Mouse (Mus musculus): ENCODE measurements around the gene Cdk2ap2.
"Not testable (repeated sequence)": the region's sequence is repeated elsewhere in the genome, so short reads cannot be mapped to it uniquely, and the experiment has no call there.

The Cdk2ap2 gene

DNA sequence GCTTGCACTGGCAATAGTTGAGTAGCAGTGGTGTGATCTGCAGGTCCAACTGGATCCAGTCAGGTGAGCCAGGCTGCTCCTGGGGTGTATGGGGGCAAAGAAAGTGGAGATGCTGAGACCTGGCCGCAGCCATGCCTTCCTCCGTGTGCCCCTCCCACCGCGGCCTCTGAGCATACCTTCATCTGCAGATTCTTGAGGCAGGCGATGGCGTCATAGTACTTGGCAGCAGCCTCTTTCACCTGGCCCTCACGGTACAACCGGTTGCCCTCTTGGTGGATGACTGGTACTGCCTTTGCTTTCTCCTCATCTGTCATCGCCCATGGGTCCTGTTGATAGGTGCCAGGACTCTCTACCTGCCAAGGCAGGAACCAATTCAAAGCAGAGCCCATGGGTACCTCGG lies 18.2 kb downstream of the Cdk2ap2 start:
- no peak for DNase-seq (ENCODE audit: low read depth, low spot score)

DNA sequence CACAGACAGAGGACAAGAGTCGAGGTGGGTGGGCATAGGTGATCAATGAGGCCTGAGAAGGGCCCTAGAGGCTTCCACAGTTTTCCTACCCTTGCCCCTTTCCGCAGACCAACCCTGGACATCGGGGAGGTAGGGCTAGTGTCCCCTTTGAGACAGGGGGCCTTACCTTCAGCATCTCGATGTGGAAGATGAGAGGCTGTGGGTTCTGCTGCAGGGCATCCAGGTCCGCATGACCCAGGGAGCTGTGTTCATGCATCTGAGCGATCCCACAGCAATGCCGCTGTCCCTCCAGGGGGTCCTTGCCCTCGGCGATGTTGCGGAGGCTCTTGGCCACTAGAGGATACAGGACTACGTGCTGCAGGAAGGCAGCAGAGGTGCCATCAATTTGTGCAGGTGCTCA lies 18.8 kb downstream of the Cdk2ap2 start:
- DNase-seq (ENCODE audit: low read depth, low spot score), result no peak

DNA sequence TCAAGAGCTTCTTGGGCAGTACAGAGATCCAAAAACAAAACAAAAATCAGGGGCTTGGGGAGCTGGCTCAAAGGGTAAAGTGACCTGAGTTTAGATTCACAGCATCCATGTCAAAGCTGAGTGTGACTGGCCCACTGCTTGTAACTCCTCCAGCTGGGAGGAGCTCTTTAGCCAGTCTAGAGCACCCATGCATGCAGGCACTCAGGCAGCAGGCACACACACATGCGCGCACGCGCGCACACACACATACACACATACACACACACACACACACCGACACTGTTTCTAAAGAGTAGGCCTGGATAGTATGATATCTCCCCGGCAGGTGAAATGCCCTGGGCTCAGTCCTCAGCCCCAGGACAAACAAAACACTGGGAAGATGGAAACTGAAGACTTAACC lies 20.0 kb downstream of the Cdk2ap2 start:
- no peak for DNase-seq (ENCODE audit: low read depth, low spot score)

DNA sequence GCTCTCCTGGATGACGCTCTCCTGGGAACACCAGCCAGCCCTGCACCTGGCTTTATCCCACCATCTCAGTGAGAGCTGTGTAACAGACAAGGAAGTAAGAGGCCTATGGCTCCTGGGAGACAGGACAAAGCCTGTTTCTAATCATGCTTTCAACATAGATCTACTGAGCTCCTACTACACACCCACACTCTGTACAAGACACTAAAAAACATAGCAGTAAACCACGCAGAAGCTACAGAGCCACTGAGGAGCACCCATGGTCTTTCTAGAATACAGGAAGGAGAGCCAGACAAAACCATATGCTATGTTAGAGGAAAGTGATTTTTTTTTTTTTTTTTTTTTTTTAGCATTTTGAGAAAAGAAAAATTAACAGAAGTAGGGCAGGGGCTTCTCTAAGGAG lies 21.4 kb downstream of the Cdk2ap2 start:
- no peak for DNase-seq (ENCODE audit: low read depth, low spot score)

DNA sequence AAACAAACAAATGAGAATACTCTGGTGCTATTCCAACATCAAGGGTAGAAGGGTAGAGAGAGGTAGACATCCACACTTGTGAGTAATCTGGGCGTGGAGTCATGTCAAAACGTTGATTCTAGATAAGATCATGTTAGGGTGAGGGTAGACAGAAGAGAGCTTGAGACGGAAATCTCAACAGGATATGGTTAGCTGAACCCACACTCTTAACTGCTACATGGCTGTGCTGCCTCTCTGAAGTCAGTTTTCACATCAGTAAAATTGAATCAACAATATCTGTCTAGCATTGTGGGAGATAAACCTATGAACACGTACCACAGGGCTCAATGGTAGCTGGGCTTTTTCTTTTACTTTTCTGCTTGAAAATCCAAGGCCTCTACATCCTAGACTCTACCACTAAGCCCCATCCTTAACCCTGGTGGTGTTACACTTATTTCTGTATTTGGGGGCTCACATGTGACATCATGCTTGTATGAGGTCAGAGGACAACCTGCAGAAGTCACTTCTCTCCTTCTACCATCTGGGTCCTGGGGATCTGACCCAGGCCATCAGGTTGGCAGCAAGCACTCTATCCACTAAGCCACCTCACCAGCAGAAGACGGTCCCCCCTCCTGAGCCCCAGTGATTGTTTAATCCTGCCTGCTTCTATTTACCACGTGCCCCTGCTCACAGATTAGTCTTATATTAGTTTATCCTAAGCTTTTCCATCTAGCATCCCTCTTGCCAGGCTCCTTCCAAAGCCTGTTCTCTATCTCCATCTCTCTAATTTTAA lies 22.9 kb downstream of the Cdk2ap2 start:
- no peak for DNase-seq (ENCODE audit: low read depth, low spot score)

DNA sequence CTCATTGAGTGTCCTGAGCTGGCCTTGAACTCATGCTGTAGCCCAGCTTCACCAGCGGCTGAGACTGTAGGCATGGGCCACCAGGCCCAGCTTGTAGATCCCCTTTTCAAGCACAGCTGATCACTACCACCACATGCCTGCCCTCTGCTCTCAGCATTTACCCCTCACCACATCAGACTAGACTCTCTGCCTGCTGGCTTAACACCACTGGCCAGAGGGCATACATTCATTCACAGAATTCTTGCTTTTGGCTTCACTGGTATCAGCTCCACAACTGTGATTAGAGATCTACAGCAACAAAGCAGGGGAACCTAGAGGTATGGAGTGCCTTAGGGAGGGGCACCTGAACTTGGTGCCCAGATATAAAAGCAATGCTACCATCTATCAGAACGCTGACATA lies 23.5 kb downstream of the Cdk2ap2 start:
- DNase-seq (ENCODE audit: low read depth, low spot score), result no peak

DNA sequence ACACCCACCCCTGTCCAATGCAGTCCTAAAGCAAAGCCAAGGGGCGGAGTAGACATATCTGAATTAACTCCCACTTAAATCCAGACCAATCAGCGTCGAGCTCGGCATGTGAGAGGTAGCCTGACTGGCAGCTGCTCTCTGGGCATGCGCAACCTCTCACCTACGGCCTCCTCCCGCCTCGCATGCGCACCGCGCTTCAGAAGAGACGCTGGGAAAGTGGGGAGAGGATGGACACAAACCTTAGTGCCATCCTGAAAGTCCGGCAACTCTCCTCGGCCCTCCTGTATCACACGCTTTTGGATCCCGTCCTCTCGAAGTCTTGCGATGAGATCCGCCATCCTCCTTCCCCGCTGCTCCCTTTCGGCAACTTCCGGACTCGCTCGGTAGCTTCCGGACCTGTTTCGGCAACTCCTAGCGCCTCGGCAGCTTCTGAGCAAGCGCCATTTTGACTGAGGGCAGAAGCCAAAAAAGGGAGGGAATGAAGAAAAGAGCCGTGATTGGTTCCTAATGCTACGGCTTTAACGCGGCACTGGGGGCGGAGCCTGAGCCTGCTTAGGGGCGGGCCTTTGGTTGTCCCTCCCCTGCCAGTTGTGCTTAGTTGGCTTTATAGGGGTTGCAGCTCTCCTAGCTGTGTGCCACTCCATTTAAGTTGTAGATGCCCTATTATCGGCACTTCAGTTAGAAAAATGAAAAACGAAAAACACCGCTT lies 24.3 kb downstream of the Cdk2ap2 start:
- peak; percentile 98 for DNase-seq (ENCODE audit: low read depth, low spot score)

DNA sequence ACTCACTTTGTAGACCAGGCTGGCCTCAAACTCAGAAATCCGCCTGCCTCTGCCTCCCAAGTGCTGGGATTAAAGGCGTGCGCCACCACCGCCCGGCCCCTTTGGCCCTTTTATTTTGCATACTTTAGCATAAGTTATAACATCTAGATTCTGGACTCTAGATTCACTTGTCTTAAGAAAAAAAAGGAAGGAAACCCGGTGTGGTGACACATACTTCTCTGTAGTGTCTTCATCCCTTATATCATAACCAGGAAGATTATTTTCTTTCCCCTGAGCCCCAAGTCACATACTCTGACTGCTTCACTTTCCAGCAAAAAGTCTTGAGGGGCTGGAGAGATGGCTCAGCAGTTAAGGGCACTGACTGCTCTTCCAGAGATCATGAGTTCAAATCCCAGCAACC lies 24.9 kb downstream of the Cdk2ap2 start:
- DNase-seq (ENCODE audit: low read depth, low spot score), result not testable (repeated sequence)

DNA sequence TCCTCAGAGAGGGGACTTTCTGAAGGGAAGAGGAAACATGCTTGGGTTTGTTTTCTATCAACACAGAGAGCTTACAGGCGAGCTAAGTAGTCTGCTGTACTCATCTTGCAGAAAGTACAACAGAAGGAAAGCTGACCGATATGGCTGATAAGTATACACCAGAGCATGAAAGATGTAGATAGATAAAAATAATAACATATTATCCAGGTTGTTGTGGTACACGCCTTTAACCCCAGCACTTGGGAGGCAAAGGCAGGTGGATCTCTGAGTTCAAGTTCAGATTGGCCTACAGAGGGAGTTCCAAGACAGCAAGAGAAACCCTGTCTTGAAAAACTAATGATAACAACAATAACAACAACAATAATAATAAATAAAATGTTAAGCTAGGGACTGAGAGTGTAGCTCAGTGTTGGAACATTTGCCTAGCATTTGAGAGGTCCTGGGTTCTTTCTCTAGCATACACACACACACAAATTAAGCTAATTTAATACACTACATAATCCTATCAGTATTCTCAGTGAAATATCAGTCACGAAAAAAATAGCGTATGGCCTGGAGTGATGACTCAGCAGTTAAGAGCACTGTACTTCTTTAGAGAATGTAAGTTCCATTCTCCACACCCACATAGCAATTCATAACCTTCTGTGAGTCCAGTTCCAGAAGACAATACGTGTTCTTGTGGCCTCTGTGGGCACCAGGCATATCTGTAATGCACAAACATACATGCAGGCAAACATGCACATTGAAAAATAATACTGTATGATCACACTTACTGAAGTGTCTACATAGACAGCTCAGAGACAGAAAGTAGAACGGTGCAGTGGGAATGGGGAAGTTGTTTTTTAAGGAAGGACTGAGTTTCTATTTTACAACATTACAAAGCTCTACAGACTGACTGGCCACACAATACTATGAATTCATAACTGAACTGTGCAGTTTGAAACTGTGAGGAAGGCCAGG lies 25.7 kb downstream of the Cdk2ap2 start:
- DNase-seq (ENCODE audit: low read depth, low spot score), result no peak

DNA sequence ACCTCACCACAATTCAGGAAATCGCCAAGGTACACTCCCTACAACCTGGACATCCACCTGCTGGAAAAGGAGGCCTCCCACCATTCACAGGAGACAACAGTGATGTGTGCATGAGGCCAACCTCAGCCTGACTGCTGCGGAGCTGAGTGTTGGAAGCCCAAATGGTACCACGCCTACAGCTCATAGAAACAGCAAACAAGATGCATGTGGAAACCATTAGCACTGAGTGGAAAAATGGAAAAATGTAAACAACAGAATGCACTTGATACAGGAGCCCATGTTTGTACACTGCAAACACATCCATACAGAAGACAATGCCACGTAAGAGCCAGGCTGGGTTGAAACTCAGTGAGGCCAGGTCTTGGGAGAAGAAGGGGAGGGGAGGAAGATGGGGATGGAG lies 27.4 kb downstream of the Cdk2ap2 start:
- no peak for DNase-seq (ENCODE audit: low read depth, low spot score)

DNA sequence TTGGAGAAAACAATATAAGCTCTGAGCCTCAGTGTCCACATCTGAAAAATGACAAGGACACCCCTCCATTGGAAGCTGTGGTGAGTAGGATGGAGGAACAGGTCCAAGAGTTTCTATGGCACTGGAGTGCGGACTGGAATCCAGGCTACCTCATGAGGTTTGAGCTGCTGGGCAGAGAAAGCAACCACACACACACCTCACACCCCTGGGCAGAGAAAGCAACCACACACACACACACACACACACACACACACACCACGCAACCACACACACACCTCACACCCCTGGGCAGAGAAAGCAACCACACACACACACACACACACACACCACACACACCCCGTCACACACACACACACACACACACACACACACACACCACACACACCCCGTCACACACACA lies 28.3 kb downstream of the Cdk2ap2 start:
- not testable (repeated sequence) for DNase-seq (ENCODE audit: low read depth, low spot score)

DNA sequence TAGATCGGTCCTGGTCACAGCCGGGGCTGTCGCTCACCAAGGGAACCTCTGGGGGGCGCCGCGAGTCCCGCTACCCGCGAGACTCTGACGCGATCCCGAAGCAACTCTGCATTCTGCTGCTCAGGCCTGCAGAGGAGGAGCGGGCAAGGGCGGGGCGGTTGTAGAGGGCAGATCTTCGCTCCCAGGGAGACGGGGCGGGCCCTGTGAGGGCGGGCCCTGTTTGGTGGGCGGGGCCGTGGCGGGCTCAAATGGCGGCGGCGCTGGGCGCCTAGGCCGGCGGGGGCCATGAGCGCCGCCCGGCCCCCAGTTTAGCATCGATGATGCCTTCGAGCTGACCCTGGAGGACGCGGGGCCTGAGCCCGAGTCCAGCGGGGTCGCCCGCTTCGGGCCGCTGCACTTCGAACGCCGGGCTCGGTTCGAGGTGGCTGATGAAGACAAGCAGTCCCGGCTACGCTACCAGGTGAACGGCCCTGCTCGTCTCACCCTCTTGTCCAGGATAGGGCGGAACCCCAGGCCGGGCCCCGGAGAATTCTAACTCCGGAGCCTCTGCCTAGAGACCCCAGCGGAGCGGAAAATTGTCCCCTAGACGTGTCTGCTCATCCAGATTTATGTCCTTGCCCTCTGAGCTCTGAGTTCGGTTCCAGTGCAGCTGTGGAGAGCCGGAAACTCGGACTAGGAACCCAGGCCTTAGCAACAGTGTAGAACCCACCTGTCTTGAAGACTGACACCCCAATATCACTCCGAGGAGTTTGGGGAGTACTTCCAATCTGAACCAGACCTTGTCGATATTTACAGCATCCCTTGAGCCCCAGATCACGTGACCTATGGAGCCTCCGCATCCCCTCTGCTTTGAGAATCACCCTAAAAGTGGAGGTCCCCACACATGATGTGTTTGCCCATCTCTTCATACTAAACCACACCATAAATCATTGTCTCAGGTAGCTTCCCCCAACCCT lies 29.0 kb downstream of the Cdk2ap2 start, which contains the start of gene Aip:
Gene Aip (minus strand): TSS at position 118 of the 956 bp plus-strand sequence.
- peak; percentile 97 for DNase-seq (ENCODE audit: low read depth, low spot score)

DNA sequence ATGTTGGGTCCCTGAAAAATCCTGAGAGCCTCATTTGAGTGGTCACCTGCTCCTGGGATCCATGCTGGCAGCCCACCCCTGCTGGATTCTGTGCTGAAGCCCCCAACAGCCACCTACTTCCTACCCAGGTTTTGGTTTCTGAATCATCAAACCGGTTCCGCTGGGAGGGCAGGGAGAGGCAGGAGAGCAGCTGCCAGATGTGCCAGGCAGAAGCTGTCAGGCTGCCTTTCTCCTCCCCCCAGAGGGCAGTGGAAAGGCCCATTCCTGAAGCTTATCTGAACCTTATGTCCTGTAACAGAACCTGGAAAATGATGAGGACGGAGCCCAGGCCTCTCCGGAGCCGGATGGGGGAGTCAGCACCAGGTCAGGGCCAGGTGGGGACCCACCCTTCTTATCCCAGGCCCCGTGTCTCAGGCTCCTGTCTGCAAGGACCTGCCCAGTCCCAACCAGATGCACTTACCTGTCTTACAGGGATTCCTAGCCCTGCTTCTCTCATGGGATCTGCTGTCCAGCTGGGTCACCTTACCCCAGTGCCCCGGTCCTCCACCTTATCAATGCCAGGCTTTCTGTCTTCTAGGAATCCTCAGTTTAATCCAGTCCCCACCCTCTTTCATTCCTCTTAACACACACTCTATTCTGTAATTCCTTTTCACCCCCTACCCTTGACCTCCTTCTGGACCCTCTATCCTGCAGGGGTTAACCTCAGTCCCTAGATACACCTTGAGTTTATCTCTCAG lies 29.9 kb downstream of the Cdk2ap2 start:
- DNase-seq (ENCODE audit: low read depth, low spot score), result no peak

DNA sequence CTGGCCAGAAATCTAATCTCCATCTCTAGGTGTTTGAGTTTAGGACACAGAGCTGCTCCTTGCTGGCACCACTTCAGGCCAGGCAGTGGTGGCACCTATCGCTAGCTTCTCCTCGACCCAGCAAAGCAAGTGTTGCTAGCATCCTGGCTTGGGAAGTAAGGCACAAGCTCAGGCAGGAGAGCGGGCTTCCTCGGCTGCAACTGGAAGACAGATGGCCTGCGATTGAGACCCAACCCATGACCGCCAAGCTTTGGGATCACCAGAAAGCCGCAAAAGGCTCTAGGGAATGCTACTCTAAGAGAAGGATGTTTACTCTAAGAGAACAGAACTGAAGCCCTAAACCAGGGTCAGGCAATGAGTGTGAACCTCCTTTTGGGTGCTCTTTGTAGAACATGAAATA lies 32.5 kb downstream of the Cdk2ap2 start:
- DNase-seq (ENCODE audit: low read depth, low spot score), result no peak

DNA sequence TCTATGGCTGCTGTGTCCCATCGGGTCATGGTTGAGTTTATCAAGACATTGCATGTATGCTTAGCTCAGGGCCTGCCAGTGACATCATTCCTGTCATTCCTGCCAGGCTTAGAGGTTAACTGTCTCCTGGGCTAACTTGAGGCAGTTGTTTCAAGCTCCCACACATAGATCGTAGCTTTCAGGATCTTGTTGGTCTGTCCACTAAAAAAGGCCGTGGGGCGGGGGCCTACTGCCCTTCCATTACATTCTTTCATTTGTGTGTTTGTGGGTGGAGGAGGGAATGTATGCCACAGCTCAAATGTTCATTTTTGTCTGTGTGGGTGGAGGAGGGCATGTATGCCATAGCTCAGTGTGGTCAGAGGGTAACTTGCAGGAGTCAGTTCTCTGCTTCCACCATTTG lies 33.1 kb downstream of the Cdk2ap2 start:
- DNase-seq (ENCODE audit: low read depth, low spot score), result no peak

DNA sequence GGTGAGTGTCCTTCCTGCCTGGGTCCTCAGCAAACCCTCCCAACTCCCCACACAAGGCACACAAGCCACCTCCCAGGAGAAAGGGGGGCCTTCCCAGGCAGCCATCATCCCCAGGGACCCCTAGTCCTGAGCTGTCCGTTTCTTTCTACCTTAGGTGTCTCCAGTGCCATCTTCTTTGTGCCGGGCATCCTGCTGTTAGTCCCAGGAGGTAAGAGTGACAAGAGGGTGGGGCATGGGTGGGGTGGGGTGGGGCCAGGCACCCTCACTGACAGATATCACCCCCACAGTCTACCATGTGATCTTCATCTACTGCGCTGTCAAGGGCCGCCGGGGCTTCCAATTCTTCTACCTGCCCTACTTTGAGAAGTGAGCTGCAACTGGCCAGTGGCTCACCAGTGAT lies 34.1 kb downstream of the Cdk2ap2 start:
- DNase-seq (ENCODE audit: low read depth, low spot score), result no peak

DNA sequence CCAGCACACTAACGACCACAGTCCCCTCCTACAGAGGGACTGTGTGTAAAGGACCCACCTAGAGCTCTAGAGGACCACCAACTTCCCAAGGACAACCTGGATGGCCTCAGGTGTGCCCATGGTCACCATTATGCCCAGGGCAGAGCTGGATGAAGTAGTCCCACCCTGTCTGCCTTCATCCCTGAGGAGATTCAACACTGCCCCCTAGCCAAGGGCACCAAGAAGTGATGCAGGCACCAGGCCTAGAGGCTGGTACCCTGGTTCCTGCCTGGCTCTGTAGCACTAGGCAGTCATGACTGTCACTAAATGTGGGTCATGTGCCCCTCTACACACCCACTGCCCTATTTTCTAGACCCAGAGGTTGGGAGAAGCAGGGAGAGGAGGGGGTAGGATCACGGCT lies 34.8 kb downstream of the Cdk2ap2 start:
- DNase-seq (ENCODE audit: low read depth, low spot score), result no peak

DNA sequence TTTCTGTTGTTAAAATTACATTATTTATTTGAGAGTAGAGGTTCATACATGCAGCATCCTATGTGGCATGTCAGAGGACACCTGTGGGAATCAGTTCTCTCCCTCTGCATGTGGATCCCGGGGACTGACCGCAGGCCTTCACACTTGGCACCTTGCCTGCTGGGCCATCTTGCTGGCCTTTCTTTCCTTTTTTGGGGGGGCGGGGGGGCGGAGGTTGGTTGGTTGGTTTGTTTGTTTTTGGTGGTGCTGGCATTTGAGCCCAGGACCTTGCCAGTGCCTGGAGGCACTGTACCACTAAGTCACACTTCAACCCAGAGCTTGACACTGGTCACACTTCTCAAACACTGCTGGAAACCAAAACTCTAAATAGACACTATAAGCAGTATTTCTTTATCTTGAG lies 37.4 kb downstream of the Cdk2ap2 start:
- DNase-seq (ENCODE audit: low read depth, low spot score), result no peak

DNA sequence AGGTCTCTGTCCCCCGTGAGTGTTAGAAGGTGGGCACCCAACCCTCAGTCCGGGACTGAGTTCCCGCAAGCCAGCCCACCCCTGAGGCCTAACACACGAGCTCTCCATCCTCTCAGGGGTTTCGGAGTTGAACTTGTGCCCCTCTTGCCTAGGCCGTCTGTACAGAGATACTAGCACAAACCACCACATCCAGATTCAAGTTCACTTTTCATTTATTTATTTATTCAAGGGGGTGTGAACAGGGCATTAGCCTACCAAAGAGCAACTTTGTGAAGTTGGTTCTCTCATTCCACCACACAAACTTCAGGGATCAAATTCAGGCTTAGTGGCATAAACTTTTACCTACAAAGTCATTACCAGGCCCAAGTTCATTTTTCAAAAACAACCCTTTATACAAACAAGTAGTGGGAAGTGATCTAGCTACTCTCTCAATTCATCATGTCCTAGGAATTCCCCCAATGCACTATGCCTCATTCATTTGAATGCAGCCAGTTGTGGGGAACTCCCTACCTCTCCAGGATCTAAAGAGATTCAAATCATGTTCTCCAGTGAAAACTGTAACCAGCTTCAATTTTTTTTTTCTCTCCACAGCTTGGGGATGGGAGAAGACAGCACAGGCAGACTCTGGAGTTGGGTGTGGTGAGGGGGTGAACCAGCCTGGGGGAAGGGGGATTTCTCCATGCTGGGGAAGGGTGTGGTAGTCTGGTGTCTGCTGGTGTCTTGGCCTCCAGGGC lies 38.4 kb downstream of the Cdk2ap2 start:
- not testable (repeated sequence) for DNase-seq (ENCODE audit: low read depth, low spot score)

DNA sequence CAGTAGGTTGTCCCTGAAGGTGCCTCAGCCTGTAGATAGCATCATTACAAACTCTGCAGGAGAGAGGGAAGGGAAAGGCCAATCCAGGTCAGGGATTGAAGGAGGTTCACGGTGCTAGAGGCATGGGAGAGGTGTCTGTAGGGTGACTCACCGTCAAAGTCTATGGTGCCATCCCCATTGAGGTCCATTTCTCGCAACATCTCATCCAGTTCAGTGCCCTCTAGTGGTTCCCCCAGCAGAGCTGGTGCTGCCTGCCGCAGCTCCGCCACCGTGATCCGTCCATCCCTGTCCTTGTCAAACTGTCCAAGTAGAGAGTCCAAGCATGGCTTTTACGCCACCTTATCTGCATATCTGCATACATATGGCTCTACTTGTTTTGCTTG lies 39.0 kb downstream of the Cdk2ap2 start:
- DNase-seq (ENCODE audit: low read depth, low spot score), result not testable (repeated sequence)

All from telencephalon, adult 2 months (tissue).